ENCODE assay signal across 8 mouse cellular contexts in the genomic region with DNA sequence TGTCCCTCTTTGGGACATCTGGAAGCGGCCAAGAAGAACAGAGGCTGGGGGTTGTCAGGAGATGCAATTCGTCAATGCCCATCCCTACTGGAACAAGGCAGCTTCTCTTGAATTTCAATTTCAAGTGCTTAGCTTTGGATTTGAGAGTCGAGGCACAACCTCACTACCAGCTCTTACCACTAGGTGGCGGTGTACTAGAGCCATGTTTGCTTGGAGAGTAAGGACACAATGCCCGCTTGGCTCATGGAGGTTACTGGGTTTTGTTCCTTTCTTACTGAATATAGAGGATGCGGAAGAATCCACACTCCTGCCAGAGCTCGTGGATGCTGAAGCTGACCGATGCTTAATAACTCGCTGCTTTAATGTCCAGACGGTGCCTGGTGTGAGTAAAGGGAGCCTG. TPM values are rescaled to one million over a fixed set of nuclear protein-coding genes. Genes with fewer than 3 reads are reported as not detected.
A peak's percentile ranks its signal among the peaks of the same experiment; 100 is the strongest.
DNase-seq lines count a peak whose midpoint lies in the region; ATAC-seq and TF ChIP-seq lines count a peak whose summit lies in the region.

No protein-coding gene starts in this region.

- H3K4me3 ChIP-seq in bone marrow, adult 2 months (replicated peaks; ENCODE audit: control insufficient read depth, low read depth, low read length) = no peak overlapping the region
- no peak overlapping the region for H3K4me3 ChIP-seq in embryonic facial prominence, embryonic 11.5 days (ENCODE audit: low read depth, low read length)
- no peak overlapping the region for H3K4me3 ChIP-seq in kidney, postnatal 0 days (replicated peaks; ENCODE audit: low read depth, low read length)
- no peak overlapping the region for H3K4me3 ChIP-seq in liver, embryonic 11.5 days (ENCODE audit: low read depth, low read length)

- TF ChIP-seq POLR2A in bone marrow, adult 2 months (IDR thresholded peaks at IDR 0.05; ENCODE audit: borderline replicate concordance, control insufficient read depth, low read depth, low read length) = no peak

- 64% methylated on average over 10 of the region's 10 CpGs for WGBS in bone marrow, adult 2 months
- 74% methylated on average over 10 of the region's 10 CpGs for WGBS in embryonic facial prominence, embryonic 11.5 days
- WGBS in kidney, postnatal 0 days = 77% methylated on average over 10 of the region's 10 CpGs
- WGBS in liver, embryonic 11.5 days = 74% methylated on average over 10 of the region's 10 CpGs

- DNase-seq in urinary bladder, adult 2 months (ENCODE audit: low spot score) = peak; percentile 21
- DNase-seq in urinary bladder, postnatal 10 days (ENCODE audit: low spot score) = no peak
- peak; percentile 74 for DNase-seq in embryonic facial prominence, embryonic 11.5 days (ENCODE audit: low spot score)
- peak; percentile 39 for DNase-seq in kidney, postnatal 0 days (ENCODE audit: low spot score)
- DNase-seq in liver, embryonic 11.5 days (ENCODE audit: low spot score) = peak; percentile 38
- peak; percentile 61 for DNase-seq in right cerebral cortex, adult 18-20 months
- peak; percentile 49 for DNase-seq in yolk sac, embryonic 10.5 days (ENCODE audit: low spot score)

- ATAC-seq in embryonic facial prominence, embryonic 11.5 days (replicated peaks; ENCODE audit: insufficient number of reproducible peaks, low FRiP score, low TSS enrichment, low read depth) = no peak
- ATAC-seq in kidney, postnatal 0 days (replicated peaks; ENCODE audit: low FRiP score, low read depth) = no peak
- ATAC-seq in liver, embryonic 11.5 days (replicated peaks; ENCODE audit: low FRiP score) = no peak

- H3K27ac ChIP-seq in bone marrow, adult 2 months (ENCODE audit: control insufficient read depth, insufficient read depth, low read depth, low read length, poor library complexity) = no peak overlapping the region
- H3K27ac ChIP-seq in embryonic facial prominence, embryonic 11.5 days (replicated peaks; ENCODE audit: low read depth, low read length) = no peak overlapping the region
- no peak overlapping the region for H3K27ac ChIP-seq in kidney, postnatal 0 days
- H3K27ac ChIP-seq in liver, embryonic 11.5 days (ENCODE audit: low read depth, low read length) = no peak overlapping the region

- no peak overlapping the region for H3K9ac ChIP-seq in embryonic facial prominence, embryonic 11.5 days (replicated peaks; ENCODE audit: low read length)
- H3K9ac ChIP-seq in kidney, postnatal 0 days (ENCODE audit: low read depth, low read length) = no peak overlapping the region
- no peak overlapping the region for H3K9ac ChIP-seq in liver, embryonic 11.5 days (ENCODE audit: low read depth, low read length)

- no peaks in the 10 kb centered on the region for H3K36me3 ChIP-seq in embryonic facial prominence, embryonic 11.5 days (replicated peaks; ENCODE audit: control insufficient read depth, insufficient read depth, low read depth, low read length)
- no peaks in the 10 kb centered on the region for H3K36me3 ChIP-seq in kidney, postnatal 0 days (ENCODE audit: insufficient read depth, low read length)
- H3K36me3 ChIP-seq in liver, embryonic 11.5 days (ENCODE audit: control insufficient read depth, insufficient read depth, low read length) = no peaks in the 10 kb centered on the region

- no peaks in the 10 kb centered on the region for H3K27me3 ChIP-seq in embryonic facial prominence, embryonic 11.5 days (ENCODE audit: control insufficient read depth, insufficient read depth, low read length)
- H3K27me3 ChIP-seq in kidney, postnatal 0 days (ENCODE audit: insufficient read depth, low read length) = no peaks in the 10 kb centered on the region
- no peaks in the 10 kb centered on the region for H3K27me3 ChIP-seq in liver, embryonic 11.5 days (replicated peaks; ENCODE audit: control insufficient read depth, insufficient read depth, low read length)

- TF ChIP-seq CTCF in bone marrow, adult 2 months (IDR thresholded peaks at IDR 0.05; ENCODE audit: control insufficient read depth, insufficient read depth, low read length) = peak; percentile 70
- peak; percentile 76 for TF ChIP-seq CTCF in kidney, postnatal 0 days (IDR thresholded peaks at IDR 0.05; ENCODE audit: low read depth)

- no peaks in the 10 kb centered on the region for H3K4me1 ChIP-seq in bone marrow, adult 2 months (ENCODE audit: control insufficient read depth, insufficient read depth, low read length)
- H3K4me1 ChIP-seq in embryonic facial prominence, embryonic 11.5 days (ENCODE audit: control insufficient read depth, insufficient read depth, low read length) = no peaks in the 10 kb centered on the region
- no peaks in the 10 kb centered on the region for H3K4me1 ChIP-seq in kidney, postnatal 0 days (replicated peaks; ENCODE audit: insufficient read depth, low read length)
- no peaks in the 10 kb centered on the region for H3K4me1 ChIP-seq in liver, embryonic 11.5 days (replicated peaks; ENCODE audit: control insufficient read depth, insufficient read depth, low read length)

- H3K4me2 ChIP-seq in embryonic facial prominence, embryonic 11.5 days (ENCODE audit: low read depth, low read length) = no peak overlapping the region
- H3K4me2 ChIP-seq in kidney, postnatal 0 days (ENCODE audit: low read length) = no peak overlapping the region
- H3K4me2 ChIP-seq in liver, embryonic 11.5 days = no peak overlapping the region

- H3K9me3 ChIP-seq in embryonic facial prominence, embryonic 11.5 days (replicated peaks; ENCODE audit: control insufficient read depth, low read length) = no peaks in the 10 kb centered on the region
- H3K9me3 ChIP-seq in kidney, postnatal 0 days (replicated peaks; ENCODE audit: low read length) = no peaks in the 10 kb centered on the region
- no peaks in the 10 kb centered on the region for H3K9me3 ChIP-seq in liver, embryonic 11.5 days (ENCODE audit: control insufficient read depth, low read length)

RNA-seq across cellular contexts. Expression of gene Sycp2l, which starts 32.2 kb away (rescaled TPM):
- polyA plus RNA-seq in urinary bladder, adult 2 months (2012; rRNA removed) = not detected in 2 replicates
- polyA plus RNA-seq in bone marrow, adult 2 months (2011; ENCODE audit: insufficient read depth, insufficient read length, low replicate concordance, missing spikeins) = not detected in 2 replicates
- not detected in 2 replicates for polyA plus RNA-seq in embryonic facial prominence, embryonic 11.5 days (2014; fragmentation: Nextera tagmentation; extraction: Ambion mirVana)
- not detected in 2 replicates for polyA plus RNA-seq in kidney, postnatal 0 days (2015; fragmentation: Nextera tagmentation; extraction: Ambion mirVana)
- polyA plus RNA-seq in liver, embryonic 11.5 days (2014; fragmentation: Nextera tagmentation; extraction: Ambion mirVana) = not detected in 2 replicates

RNA-seq across cellular contexts. Expression of gene Gcm2, which starts 35.4 kb away (rescaled TPM):
- not detected in 2 replicates for polyA plus RNA-seq in urinary bladder, adult 2 months (2012; rRNA removed)
- not detected in 2 replicates for polyA plus RNA-seq in bone marrow, adult 2 months (2011; ENCODE audit: insufficient read depth, insufficient read length, low replicate concordance, missing spikeins)
- polyA plus RNA-seq in embryonic facial prominence, embryonic 11.5 days (2014; fragmentation: Nextera tagmentation; extraction: Ambion mirVana) = not detected in 2 replicates
- not detected in 2 replicates for polyA plus RNA-seq in kidney, postnatal 0 days (2015; fragmentation: Nextera tagmentation; extraction: Ambion mirVana)
- not detected in 2 replicates for polyA plus RNA-seq in liver, embryonic 11.5 days (2014; fragmentation: Nextera tagmentation; extraction: Ambion mirVana)
